16 mouse cellular contexts compared by ENCODE assay signal in the genomic region with DNA sequence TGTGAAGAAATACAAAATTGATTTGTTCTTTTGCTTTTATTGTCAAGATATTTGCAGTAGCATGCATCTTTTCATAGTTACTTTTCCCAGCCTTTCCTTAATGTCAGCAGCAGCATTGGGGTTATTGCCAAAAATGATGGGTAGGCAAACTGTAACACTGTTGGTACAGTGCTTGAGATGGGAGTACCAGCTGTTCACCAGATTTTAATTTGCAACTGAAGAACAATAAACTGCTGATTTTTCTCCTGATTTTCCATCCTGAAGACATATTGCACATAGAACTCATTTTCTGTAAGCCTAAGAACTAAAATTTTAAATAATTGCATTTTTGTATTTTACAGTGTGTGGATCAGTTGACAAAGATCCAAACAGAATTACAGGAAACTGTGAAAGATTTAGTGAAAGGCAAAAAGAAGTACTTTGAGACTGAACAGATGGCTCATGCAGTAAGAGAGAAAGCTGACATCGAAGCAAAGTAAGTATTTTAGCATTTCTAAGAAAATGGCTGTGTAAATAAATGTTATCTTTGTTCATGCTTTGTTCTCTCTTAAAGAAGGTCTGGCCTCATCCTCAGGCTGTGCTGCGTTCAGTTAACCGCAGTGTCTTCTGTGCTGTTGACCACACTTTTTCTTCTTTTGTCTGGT.
DNase-seq lines count a peak whose midpoint lies in the region; ATAC-seq and TF ChIP-seq lines count a peak whose summit lies in the region.
"Had no signal": no experiment of that assay in that cellular context is flagged by ENCODE, and none has a peak within 500 bp of the region (broad histone marks: within the 10 kb centered on the region; RNA-seq: fewer than 3 reads in every experiment).

No protein-coding gene starts in this region.

- peaks cover 16% of the 10 kb centered on the region for H3K36me3 ChIP-seq in heart, embryonic 12.5 days
- no peaks in the 10 kb centered on the region for H3K36me3 ChIP-seq in neural tube, embryonic 15.5 days
- H3K36me3 ChIP-seq: intestine, embryonic 15.5 days had no signal

- WGBS in heart, embryonic 12.5 days, result 72% methylated on average over 3 of the region's 3 CpGs
- WGBS in neural tube, embryonic 15.5 days, result 79% methylated on average over 3 of the region's 3 CpGs

- H3K4me2 ChIP-seq in heart, embryonic 12.5 days, result no peak overlapping the region
- H3K4me2 ChIP-seq in neural tube, embryonic 15.5 days, result no peak overlapping the region
- H3K4me2 ChIP-seq: heart, embryonic 13.5 days; intestine, embryonic 15.5 days; limb, embryonic 15.5 days had no signal

- 0 out of 2 replicates have a peak overlapping the region, but pooled peaks have one; percentile 16 for H3K27ac ChIP-seq in heart, embryonic 12.5 days (ENCODE audit: poor library complexity, severe bottlenecking)
- H3K27ac ChIP-seq in neural tube, embryonic 15.5 days (replicated peaks), result 0 out of 2 replicates have a peak overlapping the region, but pooled peaks have one; percentile 41
- H3K27ac ChIP-seq: heart, embryonic 13.5 days; hindbrain, embryonic 10.5 days; intestine, embryonic 15.5 days; limb, embryonic 15.5 days had no signal

- no peak for TF ChIP-seq CTCF in brain, embryonic 14.5 days (IDR thresholded peaks at IDR 0.05; ENCODE audit: borderline replicate concordance, extremely low read depth, insufficient read depth, insufficient read length)

- intact Hi-C loops in heart, postnatal 36 days (cut with DNase I), result no loop called here

- no peaks in the 10 kb centered on the region for H3K27me3 ChIP-seq in heart, embryonic 12.5 days (replicated peaks)
- no peaks in the 10 kb centered on the region for H3K27me3 ChIP-seq in neural tube, embryonic 15.5 days (replicated peaks)
- H3K27me3 ChIP-seq: heart, embryonic 13.5 days; intestine, embryonic 15.5 days; limb, embryonic 15.5 days had no signal

- H3K9me3 ChIP-seq in heart, embryonic 12.5 days (replicated peaks), result no peaks in the 10 kb centered on the region
- no peaks in the 10 kb centered on the region for H3K9me3 ChIP-seq in neural tube, embryonic 15.5 days (replicated peaks)
- H3K9me3 ChIP-seq: heart, embryonic 13.5 days; hindbrain, embryonic 10.5 days; intestine, embryonic 15.5 days; limb, embryonic 15.5 days had no signal

- no peaks in the 10 kb centered on the region for H3K4me1 ChIP-seq in heart, embryonic 12.5 days (replicated peaks)
- no peaks in the 10 kb centered on the region for H3K4me1 ChIP-seq in neural tube, embryonic 15.5 days
- H3K4me1 ChIP-seq: heart, embryonic 13.5 days; hindbrain, embryonic 10.5 days; intestine, embryonic 15.5 days; limb, embryonic 15.5 days had no signal

- DNase-seq in heart, postnatal 36 days, result no peak
- peak; percentile 36 for DNase-seq in layer of hippocampus, adult 9-10 months (ENCODE audit: low spot score)
- no peak for DNase-seq in layer of hippocampus, postnatal 10 days (ENCODE audit: low spot score in 2 of 2)
- DNase-seq in brain, embryonic 14.5 days (ENCODE audit: low read depth), result peak; percentile 82
- no peak for DNase-seq in adrenal gland, postnatal 10 days
- DNase-seq: cerebellum, postnatal 25 days; lung, postnatal 10 days; midbrain, embryonic 14.5 days; thymus, adult 18-20 months had no signal

- H3K4me3 ChIP-seq in heart, embryonic 12.5 days, result no peak overlapping the region
- H3K4me3 ChIP-seq in neural tube, embryonic 15.5 days (replicated peaks), result no peak overlapping the region
- H3K4me3 ChIP-seq: erythroblast, embryonic 14.5 days; heart, embryonic 13.5 days; hindbrain, embryonic 10.5 days; intestine, embryonic 15.5 days; limb, embryonic 15.5 days had no signal

- no peak for ATAC-seq in heart, embryonic 12.5 days (ENCODE audit: insufficient number of reproducible peaks, low FRiP score)
- no peak for ATAC-seq in neural tube, embryonic 15.5 days (ENCODE audit: low FRiP score)
- ATAC-seq: intestine, embryonic 15.5 days had no signal

- TF ChIP-seq POLR2A in brain, embryonic 14.5 days (IDR thresholded peaks at IDR 0.05; ENCODE audit: borderline replicate concordance, extremely low read depth, insufficient read depth, insufficient read length, poor library complexity, severe bottlenecking), result no peak

- no peak overlapping the region for H3K9ac ChIP-seq in heart, embryonic 12.5 days
- H3K9ac ChIP-seq in neural tube, embryonic 15.5 days (replicated peaks), result no peak overlapping the region
- H3K9ac ChIP-seq: heart, embryonic 13.5 days; intestine, embryonic 15.5 days; limb, embryonic 15.5 days had no signal

Comparison
In these comparisons a context has a peak if more than half of its experiments do, and no peak if none do; other contexts are left out.
1. DNase-seq: peak in layer of hippocampus, adult 9-10 months (single experiment) and brain, embryonic 14.5 days (single experiment); none in heart, postnatal 36 days (0 of 2), layer of hippocampus, postnatal 10 days (0 of 2) and adrenal gland, postnatal 10 days (single experiment).